Mouse (Mus musculus): ENCODE data around the gene Scnn1a. TPM values are rescaled to one million over a fixed set of nuclear protein-coding genes. Genes with fewer than 3 reads are reported as not detected.
A peak's percentile ranks its signal among the peaks of the same experiment; 100 is the strongest.
"Not testable (repeated sequence)": the region's sequence is repeated elsewhere in the genome, so short reads cannot be mapped to it uniquely, and the experiment has no call there.

Scnn1a gene
- polyA plus RNA-seq, 1 experiment from 2014 or later, result 0.29 TPM

- not testable (repeated sequence) for H3K36me3 ChIP-seq (ENCODE audit: control insufficient read depth, insufficient read depth, low read length); H3K4me1 ChIP-seq (ENCODE audit: control insufficient read depth, insufficient read depth, low read length); H3K27me3 ChIP-seq (replicated peaks; ENCODE audit: control insufficient read depth, insufficient read depth, low read length); ATAC-seq; H3K9ac ChIP-seq (ENCODE audit: low read length); DNase-seq (ENCODE audit: low spot score); H3K9me3 ChIP-seq (replicated peaks; ENCODE audit: control insufficient read depth, low read length); H3K4me2 ChIP-seq (ENCODE audit: low read length); H3K27ac ChIP-seq (ENCODE audit: low read depth, low read length); H3K4me3 ChIP-seq (ENCODE audit: low read depth, low read length)
- WGBS, result 82% methylated on average over 7 of the region's 7 CpGs
Observed at GRCm38 (mm10) chr6:125304408-125304807, 16.1 kb upstream of the Scnn1a start.

- no peak for ATAC-seq
- no peaks in the 10 kb centered on the region for H3K4me1 ChIP-seq (ENCODE audit: control insufficient read depth, insufficient read depth, low read length)
- WGBS, result 92% methylated on average over 6 of the region's 6 CpGs
Observed at GRCm38 (mm10) chr6:125305465-125305864, 15.0 kb upstream of the Scnn1a start.

GRCm38 (mm10) chr6:125307091-125307490 is 13.4 kb upstream of the Scnn1a start:
- no peak overlapping the region for H3K4me2 ChIP-seq (ENCODE audit: low read length)
- H3K9me3 ChIP-seq (replicated peaks; ENCODE audit: control insufficient read depth, low read length), result no peaks in the 10 kb centered on the region
- no peak overlapping the region for H3K9ac ChIP-seq (ENCODE audit: low read length)
- no peak overlapping the region for H3K4me3 ChIP-seq (ENCODE audit: low read depth, low read length)
- WGBS, result 89% methylated on average over 5 of the region's 5 CpGs
- H3K36me3 ChIP-seq (ENCODE audit: control insufficient read depth, insufficient read depth, low read length), result no peaks in the 10 kb centered on the region
- H3K4me1 ChIP-seq (ENCODE audit: control insufficient read depth, insufficient read depth, low read length), result no peaks in the 10 kb centered on the region
- H3K27ac ChIP-seq (ENCODE audit: low read depth, low read length), result no peak overlapping the region
- H3K27me3 ChIP-seq (replicated peaks; ENCODE audit: control insufficient read depth, insufficient read depth, low read length), result no peaks in the 10 kb centered on the region
- ATAC-seq, result no peak
- no peak for DNase-seq (ENCODE audit: low spot score)

More at GRCm38 (mm10) chr6:125305465-125305864, 15.0 kb upstream of the Scnn1a start:
- H3K4me3 ChIP-seq (ENCODE audit: low read depth, low read length), result no peak overlapping the region
- H3K36me3 ChIP-seq (ENCODE audit: control insufficient read depth, insufficient read depth, low read length), result no peaks in the 10 kb centered on the region
- no peak overlapping the region for H3K4me2 ChIP-seq (ENCODE audit: low read length)
- no peaks in the 10 kb centered on the region for H3K9me3 ChIP-seq (replicated peaks; ENCODE audit: control insufficient read depth, low read length)
- H3K27ac ChIP-seq (ENCODE audit: low read depth, low read length), result no peak overlapping the region
- no peak overlapping the region for H3K9ac ChIP-seq (ENCODE audit: low read length)
- DNase-seq (ENCODE audit: low spot score), result no peak
- H3K27me3 ChIP-seq (replicated peaks; ENCODE audit: control insufficient read depth, insufficient read depth, low read length), result no peaks in the 10 kb centered on the region

GRCm38 (mm10) chr6:125308921-125309320 is 11.5 kb upstream of the Scnn1a start:
- Histone ChIP-seq H3K4me3 (ENCODE audit: low read depth, low read length) (no peak overlapping the region), H3K9me3 (replicated peaks; ENCODE audit: control insufficient read depth, low read length) (no peaks in the 10 kb centered on the region), H3K27ac (ENCODE audit: low read depth, low read length) (no peak overlapping the region), H3K9ac (ENCODE audit: low read length) (no peak overlapping the region), H3K36me3 (ENCODE audit: control insufficient read depth, insufficient read depth, low read length) (no peaks in the 10 kb centered on the region), H3K27me3 (replicated peaks; ENCODE audit: control insufficient read depth, insufficient read depth, low read length) (no peaks in the 10 kb centered on the region), H3K4me2 (ENCODE audit: low read length) (no peak overlapping the region), H3K4me1 (ENCODE audit: control insufficient read depth, insufficient read depth, low read length) (peaks cover 6% of the 10 kb centered on the region)
- ATAC-seq (peak; percentile 45; the same call in 1 of the 2 replicates), DNase-seq (ENCODE audit: low spot score) (no peak)
- WGBS, result 8% methylated on average over 13 of the region's 13 CpGs

GRCm38 (mm10) chr6:125309406-125309805 is 11.1 kb upstream of the Scnn1a start:
- H3K4me2 ChIP-seq (ENCODE audit: low read length), result no peak overlapping the region
- H3K4me1 ChIP-seq (ENCODE audit: control insufficient read depth, insufficient read depth, low read length), result peaks cover 7% of the 10 kb centered on the region
- no peaks in the 10 kb centered on the region for H3K9me3 ChIP-seq (replicated peaks; ENCODE audit: control insufficient read depth, low read length)
- no peaks in the 10 kb centered on the region for H3K36me3 ChIP-seq (ENCODE audit: control insufficient read depth, insufficient read depth, low read length)
- H3K9ac ChIP-seq (ENCODE audit: low read length), result no peak overlapping the region
- ATAC-seq, result no peak
- no peak overlapping the region for H3K27ac ChIP-seq (ENCODE audit: low read depth, low read length)
- no peaks in the 10 kb centered on the region; the same call in 1 of the 2 replicates for H3K27me3 ChIP-seq (replicated peaks; ENCODE audit: control insufficient read depth, insufficient read depth, low read length)
- no peak for DNase-seq (ENCODE audit: low spot score)
- H3K4me3 ChIP-seq (ENCODE audit: low read depth, low read length), result no peak overlapping the region
- WGBS, result 41% methylated on average over 5 of the region's 5 CpGs

GRCm38 (mm10) chr6:125312171-125312570 is 8.3 kb upstream of the Scnn1a start:
- no peak for DNase-seq (ENCODE audit: low spot score)
- no peaks in the 10 kb centered on the region for H3K9me3 ChIP-seq (replicated peaks; ENCODE audit: control insufficient read depth, low read length)
- H3K27me3 ChIP-seq (replicated peaks; ENCODE audit: control insufficient read depth, insufficient read depth, low read length), result no peaks in the 10 kb centered on the region; the same call in 1 of the 2 replicates
- peaks cover 7% of the 10 kb centered on the region for H3K4me1 ChIP-seq (ENCODE audit: control insufficient read depth, insufficient read depth, low read length)
- H3K27ac ChIP-seq (ENCODE audit: low read depth, low read length), result no peak overlapping the region
- H3K4me3 ChIP-seq (ENCODE audit: low read depth, low read length), result no peak overlapping the region
- H3K9ac ChIP-seq (ENCODE audit: low read length), result no peak overlapping the region
- no peak for ATAC-seq
- no peak overlapping the region for H3K4me2 ChIP-seq (ENCODE audit: low read length)
- H3K36me3 ChIP-seq (ENCODE audit: control insufficient read depth, insufficient read depth, low read length), result no peaks in the 10 kb centered on the region
- 89% methylated on average over 9 of the region's 9 CpGs for WGBS

GRCm38 (mm10) chr6:125312581-125313355 is 7.7 kb upstream of the Scnn1a start:
- DNase-seq (ENCODE audit: low spot score) (no peak), ATAC-seq (no peak)
- no peak overlapping the region for H3K27ac ChIP-seq (ENCODE audit: low read depth, low read length)
- WGBS, result 77% methylated on average over 22 of the region's 22 CpGs
- H3K9ac ChIP-seq (ENCODE audit: low read length), result peak overlapping the region; percentile 69
- H3K9me3 ChIP-seq (replicated peaks; ENCODE audit: control insufficient read depth, low read length), result no peaks in the 10 kb centered on the region
- peaks cover 7% of the 10 kb centered on the region for H3K4me1 ChIP-seq (ENCODE audit: control insufficient read depth, insufficient read depth, low read length)
- no peaks in the 10 kb centered on the region for H3K36me3 ChIP-seq (ENCODE audit: control insufficient read depth, insufficient read depth, low read length)
- H3K27me3 ChIP-seq (replicated peaks; ENCODE audit: control insufficient read depth, insufficient read depth, low read length), result no peaks in the 10 kb centered on the region; the same call in 1 of the 2 replicates
- peak overlapping the region; percentile 62 for H3K4me2 ChIP-seq (ENCODE audit: low read length)
- H3K4me3 ChIP-seq (ENCODE audit: low read depth, low read length), result peak overlapping the region; percentile 25

GRCm38 (mm10) chr6:125313546-125314230 is 6.8 kb upstream of the Scnn1a start, which contains the start of gene Ltbr:
TSS of gene Ltbr (minus strand) at chr6:125313885.
- peak; percentile 64 for ATAC-seq
- 6% methylated on average over 42 of the region's 46 CpGs for WGBS
- Histone ChIP-seq H3K36me3 (ENCODE audit: control insufficient read depth, insufficient read depth, low read length) (no peaks in the 10 kb centered on the region), H3K27me3 (replicated peaks; ENCODE audit: control insufficient read depth, insufficient read depth, low read length) (no peaks in the 10 kb centered on the region; the same call in 1 of the 2 replicates), H3K27ac (ENCODE audit: low read depth, low read length) (no peak within 1 kb of the TSS), H3K4me3 (ENCODE audit: low read depth, low read length) (peak within 1 kb of the TSS; percentile 25), H3K9me3 (replicated peaks; ENCODE audit: control insufficient read depth, low read length) (no peaks in the 10 kb centered on the region), H3K9ac (ENCODE audit: low read length) (peak within 1 kb of the TSS; percentile 69), H3K4me2 (ENCODE audit: low read length) (peak within 1 kb of the TSS; percentile 62), H3K4me1 (ENCODE audit: control insufficient read depth, insufficient read depth, low read length) (peaks cover 7% of the 10 kb centered on the region)
- peak; percentile 55 for DNase-seq (ENCODE audit: low spot score)

GRCm38 (mm10) chr6:125314231-125314563 is 6.3 kb upstream of the Scnn1a start:
- 59% methylated on average over 7 of the region's 7 CpGs for WGBS
- H3K9me3 ChIP-seq (replicated peaks; ENCODE audit: control insufficient read depth, low read length), result no peaks in the 10 kb centered on the region
- H3K27me3 ChIP-seq (replicated peaks; ENCODE audit: control insufficient read depth, insufficient read depth, low read length), result no peaks in the 10 kb centered on the region; the same call in none of the 2 replicates
- peak overlapping the region; percentile 69 for H3K9ac ChIP-seq (ENCODE audit: low read length)
- H3K4me3 ChIP-seq (ENCODE audit: low read depth, low read length), result peak overlapping the region; percentile 25; the same call in 1 of the 2 replicates
- peak overlapping the region; percentile 62 for H3K4me2 ChIP-seq (ENCODE audit: low read length)
- ATAC-seq (peak; percentile 25; the same call in 1 of the 2 replicates), DNase-seq (ENCODE audit: low spot score) (no peak)
- peaks cover 7% of the 10 kb centered on the region for H3K4me1 ChIP-seq (ENCODE audit: control insufficient read depth, insufficient read depth, low read length)
- H3K36me3 ChIP-seq (ENCODE audit: control insufficient read depth, insufficient read depth, low read length), result no peaks in the 10 kb centered on the region
- no peak overlapping the region for H3K27ac ChIP-seq (ENCODE audit: low read depth, low read length)

Data from forebrain, embryonic 14.5 days (tissue).